Mouse (Mus musculus): Measurements from ENCODE around the gene Trp53. TPM values are rescaled to one million over a fixed set of nuclear protein-coding genes. Genes with fewer than 3 reads are reported as not detected.
"Not testable (repeated sequence)": the region's sequence is repeated elsewhere in the genome, so short reads cannot be mapped to it uniquely, and the experiment has no call there.

Trp53 gene
- total and polyA plus RNA-seq, 3 experiments: 24.9 to 372 (median 107) TPM

DNA sequence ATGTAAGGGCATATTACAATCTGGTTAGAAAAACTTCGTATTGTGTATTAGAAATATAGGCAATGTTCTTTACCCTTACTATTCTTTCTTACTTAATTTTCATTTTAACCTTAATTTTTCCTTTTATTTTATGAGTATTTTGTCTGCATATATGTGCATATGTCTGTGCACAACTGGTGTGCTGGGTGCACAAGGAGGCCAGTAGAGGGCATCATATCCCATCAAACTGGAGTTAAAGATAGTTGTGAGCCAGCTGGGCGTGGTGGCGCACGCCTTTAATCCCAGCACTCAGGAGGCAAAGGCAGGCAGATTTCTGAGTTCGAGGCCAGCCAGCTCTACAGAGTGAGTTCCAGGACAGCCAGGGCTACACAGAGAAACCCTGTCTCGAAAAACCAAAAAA lies 49.4 kb upstream of the Trp53 start:
- DNase-seq (ENCODE audit: extremely low read depth); H3K4me1 ChIP-seq (ENCODE audit: control insufficient read depth in 1 of 2, insufficient read depth in 2 of 2); H3K9me3 ChIP-seq (replicated peaks; ENCODE audit: low read length); dilution Hi-C loops (cut with MboI; ENCODE audit: extremely low pct_ligation_motif_present, extremely low pct_unique_long_range_greater_than_20kb, low sequenced_read_pairs); H3K27ac ChIP-seq (ENCODE audit: insufficient read depth, low read depth); H3K4me2 ChIP-seq (ENCODE audit: insufficient read depth, low read depth, poor library complexity, severe bottlenecking); H3K9ac ChIP-seq (ENCODE audit: insufficient read depth, low read depth); H3K79me2 ChIP-seq (replicated peaks; ENCODE audit: control insufficient read depth, extremely low read depth, insufficient read depth, poor library complexity, severe bottlenecking); H3K4me3 ChIP-seq (replicated peaks in 1 of 3; ENCODE audit: low read depth in 2 of 3, low read length in 2 of 3, poor library complexity in 1 of 3); H3K36me3 ChIP-seq (replicated peaks in 1 of 2; ENCODE audit: control insufficient read depth in 1 of 2, insufficient read depth in 1 of 2, low read length in 1 of 2); in situ Hi-C loops (cut with MboI; ENCODE audit: low pct_ligation_motif_present, low pct_unique_long_range_greater_than_20kb, low sequenced_read_pairs): not testable (repeated sequence)
- peaks cover 29% of the 10 kb centered on the region for H3K27me3 ChIP-seq (replicated peaks)
- peak in 1 of 2 experiments; percentile 59; a peak in 2 of 4 replicates for TF ChIP-seq CTCF (conservative IDR thresholded peaks at IDR 0.05 in 1 of 2, IDR thresholded peaks at IDR 0.05 in 1 of 2; ENCODE audit: low read depth in 2 of 2, low read length in 2 of 2)
- TF ChIP-seq RAD21 (IDR thresholded peaks at IDR 0.05; ENCODE audit: low read depth, low read length): peak; percentile 32

DNA sequence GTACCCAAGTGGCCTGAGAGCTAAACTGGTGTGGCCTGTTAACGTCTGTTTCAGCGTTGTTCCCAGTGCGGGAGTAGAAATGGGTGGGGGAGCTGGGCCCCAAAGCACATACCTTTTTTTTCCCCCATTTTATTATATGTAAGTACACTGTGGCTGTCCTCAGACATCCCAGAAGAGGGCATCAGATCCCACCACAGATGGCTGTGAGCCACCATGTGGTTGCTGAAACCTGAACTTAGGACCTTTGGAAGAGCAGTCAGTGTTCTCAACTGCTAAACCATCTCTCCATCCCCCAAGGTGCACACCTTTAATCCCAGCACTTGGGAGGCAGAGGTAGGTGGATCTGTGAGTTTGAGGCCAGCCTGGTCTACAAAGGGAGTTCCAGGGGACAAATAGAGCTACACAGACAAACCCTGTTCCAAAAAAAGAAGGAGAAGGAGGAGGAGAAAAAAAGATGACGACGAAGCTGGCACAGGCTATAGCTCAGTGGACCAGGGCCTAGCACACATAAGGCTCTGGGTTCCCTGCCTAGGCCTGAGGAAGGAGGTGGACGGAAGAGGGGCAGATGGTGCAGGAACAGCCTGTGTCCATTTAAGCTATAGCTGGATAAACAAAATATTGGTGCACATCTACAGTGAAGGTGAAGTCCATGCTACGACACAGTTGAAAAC lies 47.5 kb upstream of the Trp53 start:
- DNase-seq (ENCODE audit: extremely low read depth): no peak
- H3K27me3 ChIP-seq (replicated peaks): peaks cover 22% of the 10 kb centered on the region
- no peak overlapping the region for H3K4me3 ChIP-seq (replicated peaks in 1 of 3; ENCODE audit: low read depth in 2 of 3, low read length in 2 of 3, poor library complexity in 1 of 3)
- dilution Hi-C loops (cut with MboI; ENCODE audit: extremely low pct_ligation_motif_present, extremely low pct_unique_long_range_greater_than_20kb, low sequenced_read_pairs): no loop called here
- no peak overlapping the region for H3K27ac ChIP-seq (ENCODE audit: insufficient read depth, low read depth)
- H3K9me3 ChIP-seq (replicated peaks; ENCODE audit: low read length): no peaks in the 10 kb centered on the region
- H3K36me3 ChIP-seq (replicated peaks in 1 of 2; ENCODE audit: control insufficient read depth in 1 of 2, insufficient read depth in 1 of 2, low read length in 1 of 2): no peaks in the 10 kb centered on the region
- in situ Hi-C loops (cut with MboI; ENCODE audit: low pct_ligation_motif_present, low pct_unique_long_range_greater_than_20kb, low sequenced_read_pairs): no loop called here
- TF ChIP-seq CTCF (conservative IDR thresholded peaks at IDR 0.05 in 1 of 2, IDR thresholded peaks at IDR 0.05 in 1 of 2; ENCODE audit: low read depth in 2 of 2, low read length in 2 of 2) (peak in 1 of 2 experiments; percentile 51; a peak in 2 of 4 replicates), CHD2 (IDR thresholded peaks at IDR 0.05; ENCODE audit: low read length) (no peak), BHLHE40 (IDR thresholded peaks at IDR 0.05; ENCODE audit: low read depth, low read length) (no peak)
- no peak overlapping the region for H3K9ac ChIP-seq (ENCODE audit: insufficient read depth, low read depth)
- H3K4me1 ChIP-seq (ENCODE audit: control insufficient read depth in 1 of 2, insufficient read depth in 2 of 2): no peaks in the 10 kb centered on the region
- H3K4me2 ChIP-seq (ENCODE audit: insufficient read depth, low read depth, poor library complexity, severe bottlenecking): no peak overlapping the region
- no peaks in the 10 kb centered on the region for H3K79me2 ChIP-seq (replicated peaks; ENCODE audit: control insufficient read depth, extremely low read depth, insufficient read depth, poor library complexity, severe bottlenecking)

- dilution Hi-C loops (cut with MboI; ENCODE audit: extremely low pct_ligation_motif_present, extremely low pct_unique_long_range_greater_than_20kb, low sequenced_read_pairs): no loop called here
- Histone ChIP-seq H3K36me3 (replicated peaks in 1 of 2; ENCODE audit: control insufficient read depth in 1 of 2, insufficient read depth in 1 of 2, low read length in 1 of 2) (no peaks in the 10 kb centered on the region), H3K4me1 (ENCODE audit: control insufficient read depth in 1 of 2, insufficient read depth in 2 of 2) (no peaks in the 10 kb centered on the region), H3K4me2 (ENCODE audit: insufficient read depth, low read depth, poor library complexity, severe bottlenecking) (no peak overlapping the region), H3K79me2 (replicated peaks; ENCODE audit: control insufficient read depth, extremely low read depth, insufficient read depth, poor library complexity, severe bottlenecking) (no peaks in the 10 kb centered on the region), H3K4me3 (replicated peaks in 1 of 3; ENCODE audit: low read depth in 2 of 3, low read length in 2 of 3, poor library complexity in 1 of 3) (no peak overlapping the region), H3K9me3 (replicated peaks; ENCODE audit: low read length) (no peaks in the 10 kb centered on the region), H3K9ac (ENCODE audit: insufficient read depth, low read depth) (no peak overlapping the region), H3K27ac (ENCODE audit: insufficient read depth, low read depth) (no peak overlapping the region), H3K27me3 (replicated peaks) (peaks cover 25% of the 10 kb centered on the region)
- no peak for DNase-seq (ENCODE audit: extremely low read depth)
- in situ Hi-C loops (cut with MboI; ENCODE audit: low pct_ligation_motif_present, low pct_unique_long_range_greater_than_20kb, low sequenced_read_pairs): no loop called here
- TF ChIP-seq TCF12 (IDR thresholded peaks at IDR 0.05; ENCODE audit: low read depth, low read length): no peak
- no peak for TF ChIP-seq NRF1 (IDR thresholded peaks at IDR 0.05; ENCODE audit: low read depth, low read length)
- no peak for TF ChIP-seq MXI1 (IDR thresholded peaks at IDR 0.05; ENCODE audit: low read depth, low read length)
- peak; percentile 15; the same call in 1 of the 2 replicates for TF ChIP-seq SMC3 (IDR thresholded peaks at IDR 0.05; ENCODE audit: low read depth, low read length)
- no peak for TF ChIP-seq GABPA (IDR thresholded peaks at IDR 0.05; ENCODE audit: insufficient replicate concordance, low read depth, low read length)
- no peak for TF ChIP-seq ZKSCAN1 (IDR thresholded peaks at IDR 0.05; ENCODE audit: borderline replicate concordance, low read depth, low read length)
- no peak for TF ChIP-seq USF1 (IDR thresholded peaks at IDR 0.05; ENCODE audit: low read depth, low read length)
- peak; percentile 5 for TF ChIP-seq RAD21 (IDR thresholded peaks at IDR 0.05; ENCODE audit: low read depth, low read length)
- no peak for TF ChIP-seq ZMIZ1 (IDR thresholded peaks at IDR 0.05; ENCODE audit: low read depth, low read length)
- no peak for TF ChIP-seq EP300 (IDR thresholded peaks at IDR 0.05; ENCODE audit: low read length)
- TF ChIP-seq MYC (IDR thresholded peaks at IDR 0.05; ENCODE audit: low read depth, low read length): no peak
- TF ChIP-seq USF2 (conservative IDR thresholded peaks at IDR 0.05; ENCODE audit: low read depth, low read length): no peak
- no peak for TF ChIP-seq CHD2 (IDR thresholded peaks at IDR 0.05; ENCODE audit: low read length)
- no peak for TF ChIP-seq NELFE (IDR thresholded peaks at IDR 0.05; ENCODE audit: low read depth, low read length)
- no peak for TF ChIP-seq MAZ (IDR thresholded peaks at IDR 0.05; ENCODE audit: low read depth, low read length)
- no peak for TF ChIP-seq TBP (conservative IDR thresholded peaks at IDR 0.05; ENCODE audit: low read depth, low read length)
- TF ChIP-seq ELF1 (IDR thresholded peaks at IDR 0.05; ENCODE audit: low read depth, low read length): no peak
- TF ChIP-seq UBTF (IDR thresholded peaks at IDR 0.05; ENCODE audit: low read depth, low read length): no peak
- TF ChIP-seq HCFC1 (IDR thresholded peaks at IDR 0.05; ENCODE audit: low read depth, low read length): no peak
- TF ChIP-seq ZNF384 (IDR thresholded peaks at IDR 0.05; ENCODE audit: low read depth, low read length): no peak
- no peak for TF ChIP-seq RCOR1 (conservative IDR thresholded peaks at IDR 0.05; ENCODE audit: low read depth, low read length)
- no peak for TF ChIP-seq JUND (conservative IDR thresholded peaks at IDR 0.05; ENCODE audit: low read depth, low read length)
- TF ChIP-seq POLR2A (IDR thresholded peaks at IDR 0.05; ENCODE audit: low read depth, low read length): no peak
- TF ChIP-seq CHD1 (IDR thresholded peaks at IDR 0.05; ENCODE audit: low read depth, low read length): no peak
Measured at GRCm38 (mm10) chr11:69534990-69535389, 45.2 kb upstream of the Trp53 start.
